Mouse (Mus musculus) kidney, postnatal 25 days (tissue): ENCODE measurements around the gene Ankrd44.

Experiments
- DNase-seq, 2 experiments: peaks; one replicate each; pipeline ENCODE4 v3.0.0; 2021; ENCODE audit warnings: mixed read lengths in 2 of 2

Gene Ankrd44

DNA sequence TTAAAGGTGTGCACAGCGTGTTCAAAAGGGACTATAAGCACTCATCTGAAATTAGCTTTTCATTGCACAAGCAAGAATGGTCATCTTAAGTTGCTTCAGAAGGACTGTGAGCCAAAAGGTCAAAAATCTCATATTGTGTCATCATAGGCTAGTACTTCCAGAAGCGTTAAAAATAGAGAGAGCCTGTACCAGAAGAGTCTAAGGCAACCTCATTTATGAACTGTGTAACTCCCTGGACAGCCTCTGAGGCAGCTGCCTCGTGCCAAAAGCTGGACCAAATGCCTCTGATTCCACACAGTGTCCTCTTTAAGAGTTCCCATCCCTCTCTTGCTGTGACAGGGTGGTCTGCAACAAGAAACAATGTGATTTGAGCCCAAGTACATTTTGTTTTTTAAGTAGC lies 176.7 kb downstream of the Ankrd44 start:
- DNase-seq = peak in 1 of 2 experiments; percentile 49

DNA sequence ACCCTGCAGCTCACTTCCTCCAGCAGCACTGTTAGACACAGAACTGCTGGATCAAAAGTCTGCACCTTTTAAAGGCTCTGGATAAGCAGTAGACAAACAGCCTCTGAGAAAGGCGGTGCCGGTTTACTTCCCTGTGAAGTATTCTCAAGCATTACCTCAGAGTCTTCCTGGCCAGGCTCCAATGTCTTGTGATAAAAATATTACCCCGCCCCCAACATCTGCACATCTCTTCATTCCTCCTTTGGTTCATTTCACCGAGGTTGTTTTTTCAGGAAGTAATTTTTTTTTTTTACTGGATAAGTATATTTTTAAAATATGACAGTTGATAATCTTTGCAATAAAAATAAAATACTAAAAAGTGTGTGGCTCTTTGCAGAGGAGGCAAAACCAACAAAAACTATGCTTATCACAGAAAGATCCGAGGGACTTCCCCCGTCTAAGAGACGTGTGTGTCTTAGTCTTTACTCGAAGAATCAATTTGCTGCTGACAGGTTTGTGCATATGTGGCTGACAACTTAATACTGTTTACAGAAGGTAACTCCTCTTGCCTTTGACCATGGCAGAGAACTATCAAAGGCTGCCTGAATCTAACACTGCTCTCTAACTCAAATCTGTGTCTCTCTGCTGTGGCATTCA lies 178.3 kb downstream of the Ankrd44 start:
- peak in 1 of 2 experiments; percentile 56 for DNase-seq

- DNase-seq = no peak
Measured at GRCm38 (mm10) chr1:54745666-54746065, 180.5 kb downstream of the Ankrd44 start.

- no peak for DNase-seq
Measured at GRCm38 (mm10) chr1:54744171-54744570, 182.0 kb downstream of the Ankrd44 start.

DNA sequence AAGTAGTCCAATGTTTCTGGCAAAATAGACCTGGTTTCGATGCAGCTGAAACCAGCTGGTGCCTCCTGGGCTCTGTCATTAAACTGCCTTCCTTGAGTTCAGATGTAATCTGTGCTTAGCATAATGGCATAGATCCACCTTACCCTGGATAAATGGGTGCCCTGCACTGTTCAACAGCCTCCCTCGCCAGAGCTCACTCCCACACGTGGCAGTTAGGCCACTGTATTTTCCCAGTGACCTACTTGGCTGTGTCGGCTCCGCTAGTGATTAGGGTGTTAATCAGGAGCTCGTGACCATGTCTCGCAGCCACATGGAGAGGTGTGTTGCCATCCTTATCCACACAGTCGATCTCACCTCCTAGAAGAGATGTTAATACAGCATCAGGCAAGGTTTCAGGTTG lies 183.1 kb downstream of the Ankrd44 start:
- no peak for DNase-seq

DNA sequence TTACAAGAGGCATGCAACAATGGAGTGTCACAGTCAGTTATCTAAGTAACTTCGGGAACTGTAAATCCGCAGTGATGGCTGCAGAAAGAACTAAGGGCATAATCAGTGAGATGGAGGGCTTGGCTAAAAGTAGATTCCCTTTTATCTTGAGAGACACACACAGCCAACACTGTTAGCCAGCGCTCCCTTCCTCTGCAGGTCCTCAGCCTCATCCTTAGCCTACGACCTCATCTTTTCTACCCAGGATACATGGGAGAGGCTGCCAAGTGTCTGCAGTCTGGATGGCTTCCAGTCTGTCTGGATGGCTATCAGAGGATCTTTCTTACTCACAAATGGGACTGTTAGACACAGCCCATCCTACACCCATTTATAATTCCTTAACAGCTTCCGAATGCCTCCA lies 185.3 kb downstream of the Ankrd44 start:
- peak; percentile 67 to 74 for DNase-seq

GRCm38 (mm10) chr1:54737472-54737871 lies 188.7 kb downstream of the Ankrd44 start:
- DNase-seq = no peak

DNA sequence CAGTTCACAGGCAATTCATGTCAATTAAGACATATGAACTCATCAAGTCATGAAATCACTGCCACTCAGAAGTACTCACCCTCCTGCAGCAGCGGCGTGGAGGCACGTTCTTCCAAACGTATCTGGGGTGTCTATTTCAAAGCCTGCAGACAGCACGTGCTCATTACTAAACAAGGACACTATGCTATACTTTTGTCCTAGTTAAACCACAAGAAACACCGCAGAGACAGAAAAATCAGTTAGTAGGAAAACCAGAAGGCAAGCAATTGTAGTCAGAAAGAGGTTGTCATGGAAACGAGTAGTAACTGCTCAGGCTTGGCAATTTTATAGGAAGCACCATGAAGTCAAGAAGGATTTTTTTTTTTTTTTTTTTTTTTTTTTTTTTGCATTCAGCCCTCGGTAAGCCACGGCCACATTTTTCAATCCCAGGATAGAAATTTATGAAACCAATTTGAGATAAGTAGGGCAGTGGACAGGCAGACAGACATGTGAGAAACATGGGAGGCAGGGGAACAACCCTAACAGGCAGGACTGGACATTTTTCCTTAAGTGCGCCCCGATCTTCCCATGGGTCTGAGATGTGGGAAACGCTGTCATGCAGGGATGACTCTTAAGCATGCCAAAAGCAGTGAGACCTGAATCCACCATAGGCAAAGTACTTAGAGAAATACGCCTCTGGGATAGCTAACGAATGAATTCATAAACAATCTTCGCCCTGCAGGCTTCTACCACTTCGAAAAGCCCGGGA lies 191.1 kb downstream of the Ankrd44 start:
- no peak for DNase-seq

DNA sequence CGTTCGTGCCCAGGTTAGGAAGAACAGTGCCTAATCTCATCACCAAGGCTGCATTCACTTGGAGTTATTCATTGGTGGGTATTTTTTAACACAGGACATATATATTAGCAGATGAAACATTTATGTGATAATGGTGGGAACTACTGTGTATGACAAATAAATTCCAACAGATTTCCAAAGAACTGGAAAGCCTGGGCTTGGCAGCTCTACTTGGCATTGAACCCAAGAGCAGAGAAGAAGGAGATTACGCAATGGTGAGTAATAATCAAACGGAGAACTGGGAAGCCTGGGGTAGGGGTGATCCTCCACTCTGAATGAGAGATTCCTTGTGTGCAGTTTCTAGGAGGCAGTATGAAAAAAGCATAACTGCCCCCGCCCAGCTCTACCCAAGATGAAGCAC lies 196.9 kb downstream of the Ankrd44 start:
- no peak for DNase-seq

DNA sequence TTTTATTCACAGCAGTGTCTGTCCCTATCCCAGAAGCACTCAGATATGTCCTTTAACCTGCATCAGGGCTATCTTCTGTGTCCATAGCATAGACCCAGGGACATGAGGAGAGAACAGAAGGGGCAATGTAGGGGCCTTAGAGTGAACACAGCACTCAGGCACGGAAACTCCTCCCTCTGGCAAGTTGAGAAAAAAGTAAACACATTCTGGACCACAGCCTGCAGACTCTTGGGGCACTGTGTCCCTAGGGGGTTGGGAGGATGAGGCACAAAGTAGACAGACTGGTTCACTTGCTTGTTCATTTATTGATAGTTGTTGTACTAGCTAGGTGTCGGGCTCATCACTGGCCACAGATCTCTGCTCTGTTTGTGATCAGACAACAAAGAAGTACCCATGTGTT lies 199.6 kb downstream of the Ankrd44 start:
- DNase-seq = no peak

- DNase-seq = no peak
Measured at GRCm38 (mm10) chr1:54716921-54717320, 209.3 kb downstream of the Ankrd44 start.

DNA sequence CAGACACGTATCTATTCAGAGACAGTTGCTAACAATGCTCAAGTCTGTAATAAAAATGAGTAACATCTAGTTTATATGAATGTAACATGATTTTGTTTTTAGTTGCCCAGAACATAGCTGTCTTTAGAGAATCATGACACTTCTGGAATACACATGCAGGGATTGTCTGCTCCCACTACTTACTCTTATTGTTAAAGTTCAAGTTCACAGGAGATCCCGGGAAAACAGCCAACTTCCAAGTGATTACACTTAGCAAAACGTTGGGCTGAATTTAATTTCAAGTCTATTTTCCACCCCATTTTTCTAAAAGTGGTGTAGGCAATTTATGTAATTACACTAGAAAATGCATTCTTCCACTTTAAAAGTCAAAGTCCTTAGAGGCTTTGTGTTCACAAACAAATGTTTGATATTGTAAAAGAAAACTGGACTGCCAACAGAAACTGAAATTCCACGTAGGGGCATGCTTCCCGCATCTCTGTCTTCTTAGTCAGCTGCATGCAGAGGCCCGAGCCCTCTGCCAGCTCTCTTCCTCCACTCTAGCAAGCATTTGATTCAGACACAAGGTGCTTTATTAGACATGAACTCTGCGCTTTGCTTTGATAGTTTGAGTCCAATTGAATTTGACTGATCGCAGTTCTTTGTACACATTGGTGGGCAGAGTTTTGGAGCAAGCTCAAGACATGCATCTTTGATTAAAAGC lies 211.0 kb downstream of the Ankrd44 start:
- no peak for DNase-seq

DNA sequence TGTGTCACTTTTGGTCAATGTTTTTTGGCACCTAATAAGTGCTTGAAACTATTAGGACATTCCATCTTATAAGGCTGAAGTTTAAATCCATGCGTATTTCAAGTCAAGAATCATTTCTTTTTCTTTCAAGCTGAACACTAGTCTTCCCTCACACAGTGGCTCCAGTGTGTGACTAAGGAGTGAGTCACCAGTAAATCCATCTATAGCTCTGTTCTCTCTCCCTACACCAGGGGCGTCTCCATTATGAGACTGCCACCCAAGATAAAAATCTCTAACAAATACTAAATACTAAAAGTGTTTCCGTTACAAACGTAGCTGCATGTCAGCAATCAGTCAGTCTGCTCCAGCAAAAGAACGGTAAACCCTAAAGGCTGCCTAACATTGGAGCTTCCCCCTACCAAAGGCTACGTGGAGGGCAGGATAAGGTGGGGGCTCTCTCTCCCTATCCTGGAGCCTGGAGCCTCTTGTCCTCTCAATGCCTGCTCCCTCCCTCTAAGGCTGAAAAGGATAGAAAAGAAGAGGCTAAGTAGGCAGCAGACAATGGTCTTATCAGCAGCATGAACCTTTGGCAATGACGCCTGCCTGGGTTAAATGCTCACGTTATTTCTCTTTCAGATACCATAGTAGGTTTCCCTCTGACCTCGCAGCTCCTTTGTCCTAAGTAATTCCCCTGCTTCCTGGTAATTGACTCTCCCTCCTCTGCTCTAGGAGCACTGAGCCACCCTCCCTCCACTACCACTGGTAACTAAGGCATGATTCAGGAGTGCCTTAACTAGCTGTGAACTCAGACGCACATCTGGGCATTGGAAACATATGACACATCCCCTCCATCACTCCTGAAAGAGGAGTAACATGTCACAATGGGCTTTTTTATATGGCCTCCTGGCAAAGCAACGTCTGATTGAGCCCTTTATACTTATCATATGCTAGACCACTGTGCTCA lies 212.7 kb downstream of the Ankrd44 start:
- no peak for DNase-seq

GRCm38 (mm10) chr1:54711568-54711967 lies 214.6 kb downstream of the Ankrd44 start:
- no peak for DNase-seq

DNA sequence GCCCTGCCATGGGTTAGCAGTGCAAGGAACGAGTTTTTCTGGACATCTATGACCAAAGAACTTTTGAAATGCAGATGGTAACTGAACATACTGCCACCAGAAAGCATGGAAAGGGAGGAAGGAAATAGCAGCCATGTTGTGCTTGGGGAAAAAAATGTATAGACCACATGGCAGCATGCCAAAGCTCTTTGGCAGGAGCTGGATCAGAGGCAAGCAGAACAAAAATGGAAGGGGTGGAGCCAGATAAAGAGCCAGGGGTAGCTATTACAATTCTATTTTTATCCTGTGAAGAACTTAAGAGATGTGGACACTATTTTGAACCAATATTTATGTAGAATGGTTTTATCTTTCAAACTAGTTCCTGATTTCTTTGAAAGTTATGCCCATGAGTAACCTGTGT lies 215.6 kb downstream of the Ankrd44 start:
- DNase-seq = no peak

DNA sequence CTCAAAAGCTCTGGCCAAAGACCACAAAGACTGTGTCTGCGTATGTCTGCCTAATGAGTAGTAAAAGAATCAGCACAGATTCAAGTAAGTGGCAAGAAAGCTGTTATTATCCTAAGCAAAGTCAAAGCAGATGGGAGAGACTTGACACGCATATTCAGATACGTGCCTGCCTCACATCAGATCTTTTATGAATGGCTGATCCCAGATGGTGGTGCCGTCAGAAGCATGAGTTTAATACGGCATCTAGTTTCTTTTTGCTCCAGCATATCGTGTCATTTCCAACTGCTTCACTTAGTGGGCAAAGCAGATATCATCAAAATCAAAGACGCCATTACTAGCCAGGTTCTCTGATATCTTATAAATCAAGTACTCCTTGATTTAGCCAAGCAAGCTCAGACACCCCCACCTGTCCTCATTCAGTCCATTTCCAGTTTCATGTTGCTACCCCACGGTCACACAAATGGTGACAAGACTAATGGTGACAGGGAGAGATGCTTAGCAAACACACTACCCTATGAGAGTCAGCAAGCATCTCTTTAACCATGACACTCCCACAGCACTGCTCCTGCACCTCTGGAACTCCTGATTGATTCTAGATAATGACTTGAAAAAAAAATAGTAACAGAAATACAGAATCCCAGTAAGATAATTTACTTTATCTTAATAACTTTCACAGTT lies 218.2 kb downstream of the Ankrd44 start:
- no peak for DNase-seq

DNA sequence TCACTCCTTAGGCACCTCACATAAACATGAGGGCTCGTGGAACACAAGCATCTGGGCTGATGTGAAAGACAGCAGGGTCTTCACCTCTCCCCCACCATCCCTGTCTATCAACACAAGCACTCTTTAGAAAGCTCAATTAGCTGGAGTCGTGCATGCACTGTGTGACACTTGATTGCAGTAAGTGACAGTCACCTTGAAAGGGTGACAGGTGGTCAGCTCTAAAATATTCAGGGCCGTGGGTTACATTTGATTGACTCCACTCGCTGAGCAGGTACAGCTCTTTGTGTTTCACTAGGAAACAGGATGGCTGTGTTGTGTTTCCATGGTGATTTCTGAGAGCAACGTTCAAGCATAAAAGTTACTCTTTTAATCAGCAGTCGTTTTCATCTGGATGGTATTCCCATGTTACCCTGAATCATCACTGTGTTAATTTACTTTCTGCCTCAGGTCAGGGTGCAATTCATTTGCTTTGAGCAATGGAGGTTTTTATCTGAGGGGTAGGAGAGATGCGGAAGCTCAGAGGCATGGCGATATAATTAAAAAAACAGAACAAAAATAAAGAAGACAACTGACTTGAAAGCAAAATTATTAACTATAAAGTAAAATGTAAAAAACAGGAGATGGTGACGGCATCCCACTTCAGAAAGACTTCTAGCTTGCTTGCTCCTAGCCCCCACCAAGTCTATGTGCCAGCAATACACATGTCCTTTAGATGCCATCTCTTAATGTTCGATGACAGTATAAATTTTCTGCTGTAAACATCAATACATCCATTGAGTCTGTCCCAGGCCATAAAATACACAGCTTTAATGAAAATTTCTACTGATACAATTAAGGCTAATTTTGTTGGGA lies 218.9 kb downstream of the Ankrd44 start:
- no peak for DNase-seq

DNA sequence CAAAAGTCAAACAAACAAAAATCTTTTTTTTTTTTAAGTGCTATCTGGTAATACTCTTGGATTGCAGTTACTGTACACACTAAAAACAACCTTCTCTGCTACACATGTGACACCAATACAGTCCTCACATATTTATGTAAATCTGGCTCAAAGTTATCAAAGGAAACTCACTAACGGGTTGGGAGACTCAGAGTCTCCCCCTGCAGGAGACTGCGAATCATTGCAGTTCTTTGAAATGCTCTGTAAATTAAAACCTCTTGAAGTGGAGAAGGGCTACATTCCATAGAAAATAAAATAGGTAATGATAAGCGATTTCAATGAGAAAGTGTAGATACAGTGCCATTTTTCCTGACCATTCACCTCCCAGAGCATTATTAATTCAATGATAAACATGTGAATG lies 219.6 kb downstream of the Ankrd44 start:
- no peak for DNase-seq

DNA sequence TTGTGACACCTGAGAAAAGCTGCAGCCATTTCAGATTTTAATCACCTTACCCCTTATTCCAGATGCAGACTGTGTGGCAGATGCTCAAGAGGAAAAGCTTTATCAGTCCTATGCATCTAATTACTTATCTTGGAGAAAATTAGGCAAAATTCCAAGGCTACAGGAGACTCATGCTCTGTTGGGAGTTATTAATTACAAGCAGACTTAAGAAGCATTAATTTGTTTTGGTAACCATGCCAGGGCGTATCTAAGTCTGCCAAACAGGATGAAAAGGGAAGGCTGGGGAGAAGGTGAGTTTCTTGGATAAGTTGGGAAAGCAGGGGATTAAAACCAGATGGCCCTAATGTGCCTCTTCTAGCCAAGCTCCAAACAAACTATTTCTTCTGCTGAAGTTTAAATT lies 222.7 kb downstream of the Ankrd44 start:
- DNase-seq = no peak

DNA sequence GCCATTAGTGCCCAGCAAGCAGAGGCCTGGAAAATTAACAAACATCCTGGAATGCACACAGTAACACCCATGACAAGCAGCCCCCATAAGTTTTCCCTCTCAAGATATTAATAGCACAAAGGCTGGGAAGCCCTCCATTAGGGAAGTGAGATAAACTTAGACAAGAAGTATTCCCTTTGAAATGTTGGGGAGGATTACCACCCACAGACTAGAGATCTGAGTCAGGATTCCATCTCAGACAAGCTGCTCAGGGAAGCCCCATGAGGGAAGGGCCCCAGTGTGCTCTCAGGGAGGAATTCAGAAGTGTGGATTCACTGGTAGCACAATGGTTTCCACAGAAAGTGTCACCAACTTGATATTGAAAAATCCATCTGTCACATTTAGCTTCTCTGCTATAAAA lies 223.3 kb downstream of the Ankrd44 start:
- no peak for DNase-seq

DNA sequence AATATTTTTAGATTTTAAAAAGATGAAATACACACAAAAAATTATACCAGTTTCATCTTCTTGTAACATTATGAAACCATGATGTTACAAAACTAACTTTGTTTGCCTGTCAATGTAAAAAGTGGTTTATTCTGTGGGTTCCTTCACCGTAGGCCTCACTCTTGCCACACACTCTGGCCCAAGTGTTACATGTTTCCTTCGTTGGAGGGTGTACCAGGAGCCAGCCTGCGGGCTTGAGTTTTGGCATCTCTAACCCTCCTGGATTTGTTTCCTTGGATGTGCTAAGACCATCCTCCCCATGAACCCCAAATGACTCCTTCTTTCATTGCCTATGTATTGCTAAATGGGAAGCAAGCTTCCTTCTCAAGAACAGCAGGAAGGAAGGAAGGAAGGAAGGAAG lies 230.8 kb downstream of the Ankrd44 start:
- DNase-seq = no peak
